Mouse (Mus musculus): ENCODE measurements around the gene Rasgef1a. TPM values are rescaled to one million over a fixed set of nuclear protein-coding genes. Genes with fewer than 3 reads are reported as not detected.

Rasgef1a gene
- total and polyA plus RNA-seq, 3 experiments = 0.18 to 0.37 (median 0.37) TPM

DNA sequence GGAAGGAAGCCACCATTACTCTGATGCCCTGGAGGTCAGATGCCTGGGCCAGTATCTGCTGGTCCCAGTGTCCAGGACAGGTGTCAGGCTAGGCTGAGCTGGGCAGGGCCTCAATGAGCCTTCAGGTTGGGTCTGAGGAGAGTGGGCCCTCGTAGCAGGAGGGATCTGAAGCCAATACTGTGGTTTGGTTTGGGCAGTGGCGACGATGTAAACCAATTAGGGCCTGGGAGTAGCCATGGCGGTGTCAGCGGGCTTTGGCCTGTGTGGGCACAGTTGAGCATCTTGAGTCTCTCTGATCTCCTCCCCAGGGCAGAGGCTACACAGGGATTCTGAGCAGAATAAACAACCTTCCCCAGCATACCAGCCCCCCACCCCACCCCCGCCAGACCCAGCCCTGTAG lies 72.4 kb downstream of the Rasgef1a start:
- TF ChIP-seq POLR2A (IDR thresholded peaks at IDR 0.05; ENCODE audit: insufficient read depth, low read depth, low read length) = no peak
- TF ChIP-seq EP300 (IDR thresholded peaks at IDR 0.05; ENCODE audit: insufficient read depth, low read depth, low read length) = no peak
- no peak for TF ChIP-seq CTCF (IDR thresholded peaks at IDR 0.05)
- Histone ChIP-seq H3K79me2 (replicated peaks; ENCODE audit: control insufficient read depth, insufficient read depth, low read length) (no peaks in the 10 kb centered on the region), H3K4me1 (ENCODE audit: control insufficient read depth, insufficient read depth, low read length) (no peaks in the 10 kb centered on the region), H3K36me3 (ENCODE audit: control insufficient read depth, insufficient read depth, low read length) (no peaks in the 10 kb centered on the region), H3K27me3 (ENCODE audit: control insufficient read depth, insufficient read depth, low read length) (no peaks in the 10 kb centered on the region), H3K27ac (no peak overlapping the region), H3K4me3 (no peak overlapping the region), H3K9ac (ENCODE audit: low read depth, low read length) (no peak overlapping the region)
- DNase-seq = no peak
- 80% methylated on average over 6 of the region's 6 CpGs for WGBS
- intact Hi-C loops (cut with DNase I) = no loop called here

DNA sequence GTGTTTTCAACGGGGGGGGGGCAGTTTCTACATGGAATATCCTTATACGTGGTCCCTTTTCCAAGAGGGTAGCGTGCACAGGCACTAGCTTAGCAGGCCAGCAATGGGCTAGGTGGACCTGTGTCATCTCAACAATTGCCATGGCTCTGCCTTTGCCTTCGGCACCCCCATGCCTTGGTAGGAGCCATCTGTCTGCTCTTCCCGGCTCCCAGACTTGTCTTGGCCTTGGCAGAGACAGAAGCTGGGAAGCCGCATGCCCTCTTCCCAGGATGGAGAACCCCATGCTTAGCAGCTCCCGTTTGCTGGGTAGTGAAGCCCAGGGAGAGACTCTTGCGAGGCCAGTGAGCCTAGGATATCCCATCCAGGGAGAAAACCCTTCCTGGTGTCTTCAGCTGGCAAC lies 73.4 kb downstream of the Rasgef1a start:
- Histone ChIP-seq H3K36me3 (ENCODE audit: control insufficient read depth, insufficient read depth, low read length) (no peaks in the 10 kb centered on the region), H3K27me3 (ENCODE audit: control insufficient read depth, insufficient read depth, low read length) (no peaks in the 10 kb centered on the region), H3K9ac (ENCODE audit: low read depth, low read length) (no peak overlapping the region), H3K4me1 (ENCODE audit: control insufficient read depth, insufficient read depth, low read length) (no peaks in the 10 kb centered on the region), H3K4me3 (no peak overlapping the region), H3K27ac (no peak overlapping the region), H3K79me2 (replicated peaks; ENCODE audit: control insufficient read depth, insufficient read depth, low read length) (no peaks in the 10 kb centered on the region)
- intact Hi-C loops (cut with DNase I) = no loop called here
- no peak for DNase-seq
- no peak for TF ChIP-seq POLR2A (IDR thresholded peaks at IDR 0.05; ENCODE audit: insufficient read depth, low read depth, low read length)
- TF ChIP-seq EP300 (IDR thresholded peaks at IDR 0.05; ENCODE audit: insufficient read depth, low read depth, low read length) = no peak
- TF ChIP-seq CTCF (IDR thresholded peaks at IDR 0.05) = no peak
- 84% methylated on average over 8 of the region's 8 CpGs for WGBS

DNA sequence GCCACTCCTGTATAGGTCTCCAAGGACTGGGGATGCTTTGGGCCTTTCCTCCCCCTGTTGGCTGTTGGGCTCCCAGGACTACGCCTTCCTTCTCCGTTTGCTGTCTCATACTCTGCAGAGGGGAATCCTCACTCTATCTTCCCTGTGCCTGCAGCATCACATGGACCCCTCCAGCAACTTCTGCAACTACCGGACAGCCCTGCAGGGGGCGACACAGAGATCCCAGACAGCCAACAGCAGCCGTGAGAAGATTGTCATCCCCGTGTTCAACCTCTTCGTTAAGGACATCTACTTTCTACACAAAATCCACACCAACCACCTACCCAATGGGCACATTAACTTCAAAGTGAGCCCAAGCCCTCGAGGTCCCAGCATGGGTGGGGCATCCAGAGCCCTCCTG lies 76.7 kb downstream of the Rasgef1a start:
- Histone ChIP-seq H3K9ac (ENCODE audit: low read depth, low read length) (no peak overlapping the region), H3K27ac (no peak overlapping the region), H3K36me3 (ENCODE audit: control insufficient read depth, insufficient read depth, low read length) (no peaks in the 10 kb centered on the region), H3K27me3 (ENCODE audit: control insufficient read depth, insufficient read depth, low read length) (no peaks in the 10 kb centered on the region), H3K4me1 (ENCODE audit: control insufficient read depth, insufficient read depth, low read length) (no peaks in the 10 kb centered on the region), H3K4me3 (no peak overlapping the region), H3K79me2 (replicated peaks; ENCODE audit: control insufficient read depth, insufficient read depth, low read length) (no peaks in the 10 kb centered on the region)
- DNase-seq = no peak
- TF ChIP-seq EP300 (IDR thresholded peaks at IDR 0.05; ENCODE audit: insufficient read depth, low read depth, low read length) (no peak), CTCF (IDR thresholded peaks at IDR 0.05) (peak; percentile 24; the same call in 1 of the 2 replicates), POLR2A (IDR thresholded peaks at IDR 0.05; ENCODE audit: insufficient read depth, low read depth, low read length) (no peak)
- intact Hi-C loops (cut with DNase I) = no loop called here
- WGBS = 53% methylated on average over 8 of the region's 8 CpGs

GRCm38 (mm10) chr6:118088750-118089440 lies 77.7 kb downstream of the Rasgef1a start:
- H3K79me2 ChIP-seq (replicated peaks; ENCODE audit: control insufficient read depth, insufficient read depth, low read length) = no peaks in the 10 kb centered on the region
- intact Hi-C loops (cut with DNase I) = no loop called here

GRCm38 (mm10) chr6:118090827-118091226 lies 79.6 kb downstream of the Rasgef1a start:
- intact Hi-C loops (cut with DNase I) = loop anchor here (10.0 kb wide), 1 partner anchor 156 kb away; the partner anchor contains the start of gene Fxyd4
- no peak for DNase-seq
- H3K4me3 ChIP-seq = no peak overlapping the region
- no peaks in the 10 kb centered on the region for H3K4me1 ChIP-seq (ENCODE audit: control insufficient read depth, insufficient read depth, low read length)
- H3K36me3 ChIP-seq (ENCODE audit: control insufficient read depth, insufficient read depth, low read length) = no peaks in the 10 kb centered on the region
- H3K27me3 ChIP-seq (ENCODE audit: control insufficient read depth, insufficient read depth, low read length) = no peaks in the 10 kb centered on the region
- TF ChIP-seq POLR2A (IDR thresholded peaks at IDR 0.05; ENCODE audit: insufficient read depth, low read depth, low read length) = no peak
- no peak for TF ChIP-seq EP300 (IDR thresholded peaks at IDR 0.05; ENCODE audit: insufficient read depth, low read depth, low read length)
- no peak for TF ChIP-seq CTCF (IDR thresholded peaks at IDR 0.05)
- WGBS = 77% methylated on average over 9 of the region's 9 CpGs
- no peak overlapping the region for H3K9ac ChIP-seq (ENCODE audit: low read depth, low read length)
- no peak overlapping the region for H3K27ac ChIP-seq
- no peaks in the 10 kb centered on the region for H3K79me2 ChIP-seq (replicated peaks; ENCODE audit: control insufficient read depth, insufficient read depth, low read length)

More at GRCm38 (mm10) chr6:118088750-118089440, 77.7 kb downstream of the Rasgef1a start:
- Histone ChIP-seq H3K4me1 (ENCODE audit: control insufficient read depth, insufficient read depth, low read length) (no peaks in the 10 kb centered on the region), H3K27me3 (ENCODE audit: control insufficient read depth, insufficient read depth, low read length) (no peaks in the 10 kb centered on the region), H3K4me3 (no peak overlapping the region), H3K27ac (no peak overlapping the region), H3K36me3 (ENCODE audit: control insufficient read depth, insufficient read depth, low read length) (no peaks in the 10 kb centered on the region), H3K9ac (ENCODE audit: low read depth, low read length) (no peak overlapping the region)
- 82% methylated on average over 17 of the region's 17 CpGs for WGBS
- DNase-seq = no peak
- TF ChIP-seq CTCF (IDR thresholded peaks at IDR 0.05) (no peak), POLR2A (IDR thresholded peaks at IDR 0.05; ENCODE audit: insufficient read depth, low read depth, low read length) (no peak), EP300 (IDR thresholded peaks at IDR 0.05; ENCODE audit: insufficient read depth, low read depth, low read length) (no peak)

- H3K9ac ChIP-seq (ENCODE audit: low read depth, low read length) = no peak overlapping the region
- intact Hi-C loops (cut with DNase I) = loop anchor here (5.0 to 10.0 kb wide), 2 partner anchors 101 to 163 kb away; partner anchors contain the start of gene Fxyd4
- no peaks in the 10 kb centered on the region for H3K79me2 ChIP-seq (replicated peaks; ENCODE audit: control insufficient read depth, insufficient read depth, low read length)
- H3K4me3 ChIP-seq = no peak overlapping the region
- H3K36me3 ChIP-seq (ENCODE audit: control insufficient read depth, insufficient read depth, low read length) = no peaks in the 10 kb centered on the region
- DNase-seq = no peak
- TF ChIP-seq CTCF (IDR thresholded peaks at IDR 0.05) = no peak
- TF ChIP-seq EP300 (IDR thresholded peaks at IDR 0.05; ENCODE audit: insufficient read depth, low read depth, low read length) = no peak
- no peak for TF ChIP-seq POLR2A (IDR thresholded peaks at IDR 0.05; ENCODE audit: insufficient read depth, low read depth, low read length)
- WGBS = 59% methylated on average over 8 of the region's 8 CpGs
- no peaks in the 10 kb centered on the region for H3K27me3 ChIP-seq (ENCODE audit: control insufficient read depth, insufficient read depth, low read length)
- no peaks in the 10 kb centered on the region for H3K4me1 ChIP-seq (ENCODE audit: control insufficient read depth, insufficient read depth, low read length)
- no peak overlapping the region for H3K27ac ChIP-seq
These were observed 86.6 kb downstream of the Rasgef1a start for GRCm38 (mm10) chr6:118097765-118098365.
